Mouse (Mus musculus) lung, postnatal 0 days (tissue): Measurements from ENCODE around the gene Babam2.

Source experiments
- CTCF ChIP-seq: IDR thresholded peaks from 2 replicates; pipeline ENCODE4 v1.5.1; 2016; ENCODE audit warnings: antibody characterized with exemption, mild to moderate bottlenecking
- EP300 ChIP-seq: IDR thresholded peaks from 2 replicates; pipeline ENCODE4 v1.6.1; 2016; ENCODE audit warnings: antibody characterized with exemption, mild to moderate bottlenecking, control low read depth

DNA sequence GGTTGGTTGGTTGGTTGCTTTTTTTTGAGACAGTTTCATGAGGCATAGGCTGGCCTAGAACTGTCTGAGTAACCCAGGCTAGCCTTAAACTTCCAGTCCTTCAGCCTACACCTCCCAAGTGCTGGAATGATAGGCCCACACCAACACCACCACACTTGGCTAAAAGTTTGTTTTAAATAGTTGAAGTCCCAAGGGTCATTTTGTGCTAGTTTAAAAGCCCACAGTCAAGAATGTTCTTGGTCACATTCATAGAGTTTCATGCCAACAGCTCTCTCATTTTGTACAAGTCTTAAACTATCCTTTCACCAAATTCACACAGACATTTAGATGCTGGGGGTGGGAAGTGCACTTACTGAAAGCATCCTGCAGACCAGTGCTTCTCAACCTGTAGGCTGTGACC, 341.5 kb downstream of the Babam2 start:
- no peak for TF ChIP-seq CTCF
- TF ChIP-seq EP300, result no peak
